Comparison of ENCODE assay signal across 22 mouse cellular contexts in genomic region chr15:90536311-90537202, GRCm38 (mm10).
DNase-seq lines count a peak whose midpoint lies in the region; ATAC-seq and TF ChIP-seq lines count a peak whose summit lies in the region.
"Had no signal": no experiment of that assay in that cellular context is flagged by ENCODE, and none has a peak within 500 bp of the region (broad histone marks: within the 10 kb centered on the region; RNA-seq: fewer than 3 reads in every experiment).

No protein-coding gene starts in this region.

- H3K9me3 ChIP-seq in heart, embryonic 14.5 days (ENCODE audit: control insufficient read depth, low read length): no peaks in the 10 kb centered on the region
- H3K9me3 ChIP-seq in kidney, postnatal 0 days (replicated peaks; ENCODE audit: low read length): no peaks in the 10 kb centered on the region
- no peaks in the 10 kb centered on the region for H3K9me3 ChIP-seq in lung, postnatal 0 days (ENCODE audit: low read length)
- H3K9me3 ChIP-seq: embryonic facial prominence, embryonic 13.5 days; forebrain, embryonic 12.5 days; hindbrain, embryonic 10.5 days had no signal

- no peak for TF ChIP-seq POLR2A in kidney, adult 2 months (IDR thresholded peaks at IDR 0.05; ENCODE audit: low read depth, low read length)

- no peak overlapping the region for H3K27ac ChIP-seq in heart, embryonic 14.5 days (replicated peaks in 1 of 2; ENCODE audit: control insufficient read depth in 1 of 2, insufficient read depth in 1 of 2, low read depth in 2 of 2, low read length in 2 of 2)
- H3K27ac ChIP-seq in kidney, postnatal 0 days: no peak overlapping the region
- H3K27ac ChIP-seq in kidney, adult 2 months (ENCODE audit: insufficient read depth, low read depth, low read length): no peak overlapping the region
- no peak overlapping the region for H3K27ac ChIP-seq in lung, postnatal 0 days (ENCODE audit: low read length)
- H3K27ac ChIP-seq: embryonic facial prominence, embryonic 13.5 days; forebrain, embryonic 12.5 days; heart, adult 2 months; hindbrain, embryonic 10.5 days; hindbrain, embryonic 14.5 days had no signal

- 38% methylated on average over 5 of the region's 5 CpGs for WGBS in heart, embryonic 14.5 days
- 57% methylated on average over 5 of the region's 5 CpGs for WGBS in kidney, postnatal 0 days
- 76% methylated on average over 5 of the region's 5 CpGs for WGBS in kidney, adult 2 months
- WGBS in lung, postnatal 0 days: 43% methylated on average over 5 of the region's 5 CpGs

- peak overlapping the region; percentile 21; the same call in 1 of the 2 replicates for H3K4me2 ChIP-seq in heart, embryonic 14.5 days (ENCODE audit: low read length)
- H3K4me2 ChIP-seq in kidney, postnatal 0 days (ENCODE audit: low read length): no peak overlapping the region
- H3K4me2 ChIP-seq in lung, postnatal 0 days (replicated peaks; ENCODE audit: low read depth, low read length): no peak overlapping the region
- H3K4me2 ChIP-seq: embryonic facial prominence, embryonic 13.5 days; forebrain, embryonic 12.5 days; hindbrain, embryonic 14.5 days had no signal

- DNase-seq in heart, adult 9 months (ENCODE audit: low spot score in 2 of 2): no peak
- peak; percentile 8 for DNase-seq in kidney, postnatal 0 days (ENCODE audit: low spot score)
- DNase-seq in kidney, adult 2 months: no peak
- peak; percentile 21 for DNase-seq in lung, postnatal 0 days (ENCODE audit: low spot score)
- DNase-seq in lung, postnatal 4 days: no peak
- DNase-seq in layer of hippocampus, adult 18-20 months (ENCODE audit: low spot score in 2 of 2): no peak
- DNase-seq: adrenal gland, postnatal 14 days; cerebellum, adult 18-20 months; cerebellum, adult 9-11 months; cerebellum, postnatal 36 days; gastrocnemius, postnatal 10 days; heart, adult 2 months; heart, postnatal 14 days had no signal

- no peak for TF ChIP-seq EP300 in lung, postnatal 0 days (IDR thresholded peaks at IDR 0.05)

- ATAC-seq in heart, embryonic 14.5 days (ENCODE audit: insufficient number of reproducible peaks, insufficient read depth, low FRiP score, low read depth): no peak
- no peak for ATAC-seq in kidney, postnatal 0 days (replicated peaks; ENCODE audit: low FRiP score, low read depth)
- ATAC-seq in lung, postnatal 0 days: peak; percentile 26; the same call in 1 of the 2 replicates
- ATAC-seq: activated CD4-positive, CD25-positive, alpha-beta regulatory T cell, adult 4 months; forebrain, embryonic 16.5 days; Patski had no signal

- no peak overlapping the region for H3K9ac ChIP-seq in heart, embryonic 14.5 days (ENCODE audit: low read length)
- no peak overlapping the region for H3K9ac ChIP-seq in kidney, postnatal 0 days (ENCODE audit: low read depth, low read length)
- no peak overlapping the region for H3K9ac ChIP-seq in lung, postnatal 0 days (replicated peaks; ENCODE audit: low read depth)
- H3K9ac ChIP-seq: embryonic facial prominence, embryonic 13.5 days; forebrain, embryonic 12.5 days; hindbrain, embryonic 14.5 days had no signal

- no peaks in the 10 kb centered on the region for H3K27me3 ChIP-seq in heart, embryonic 14.5 days (ENCODE audit: control insufficient read depth, insufficient read depth, low read length)
- H3K27me3 ChIP-seq in kidney, postnatal 0 days (ENCODE audit: insufficient read depth, low read length): no peaks in the 10 kb centered on the region
- H3K27me3 ChIP-seq in kidney, adult 2 months (replicated peaks; ENCODE audit: control insufficient read depth, insufficient read depth, low read length): no peaks in the 10 kb centered on the region
- no peaks in the 10 kb centered on the region for H3K27me3 ChIP-seq in lung, postnatal 0 days (replicated peaks; ENCODE audit: insufficient read depth, low read length)
- H3K27me3 ChIP-seq: CH12.LX; embryonic facial prominence, embryonic 13.5 days; forebrain, embryonic 12.5 days; Patski had no signal

- TF ChIP-seq CTCF in kidney, postnatal 0 days (IDR thresholded peaks at IDR 0.05; ENCODE audit: low read depth): no peak
- TF ChIP-seq CTCF in kidney, adult 2 months (conservative IDR thresholded peaks at IDR 0.05; ENCODE audit: insufficient read depth, insufficient read length, low read depth, low read length): no peak
- no peak for TF ChIP-seq CTCF in lung, postnatal 0 days (IDR thresholded peaks at IDR 0.05)

- peaks cover 6 to 19% of the 10 kb centered on the region in 2 experiments; a peak in 3 of 4 replicates for H3K4me1 ChIP-seq in heart, embryonic 14.5 days (ENCODE audit: control insufficient read depth in 2 of 2, insufficient read depth in 2 of 2, low read length in 2 of 2)
- no peaks in the 10 kb centered on the region for H3K4me1 ChIP-seq in kidney, postnatal 0 days (replicated peaks; ENCODE audit: insufficient read depth, low read length)
- H3K4me1 ChIP-seq in kidney, adult 2 months (ENCODE audit: control insufficient read depth, insufficient read depth, low read length): no peaks in the 10 kb centered on the region
- no peaks in the 10 kb centered on the region for H3K4me1 ChIP-seq in lung, postnatal 0 days (ENCODE audit: insufficient read depth, low read depth, low read length)
- H3K4me1 ChIP-seq: hindbrain, embryonic 10.5 days had no signal

- no peak overlapping the region for H3K4me3 ChIP-seq in heart, embryonic 14.5 days (ENCODE audit: control insufficient read depth in 1 of 2, insufficient read depth in 1 of 2, low read depth in 1 of 2, low read length in 2 of 2)
- H3K4me3 ChIP-seq in kidney, postnatal 0 days (replicated peaks; ENCODE audit: low read depth, low read length): no peak overlapping the region
- no peak overlapping the region for H3K4me3 ChIP-seq in kidney, adult 2 months (ENCODE audit: insufficient read depth, low read depth, low read length)
- H3K4me3 ChIP-seq in lung, postnatal 0 days (ENCODE audit: low read depth, low read length): no peak overlapping the region
- H3K4me3 ChIP-seq: embryonic facial prominence, embryonic 13.5 days; forebrain, embryonic 12.5 days; heart, adult 2 months; hindbrain, embryonic 10.5 days had no signal

- no peaks in the 10 kb centered on the region for H3K36me3 ChIP-seq in heart, embryonic 14.5 days (ENCODE audit: control insufficient read depth, insufficient read depth, low read length)
- H3K36me3 ChIP-seq in kidney, postnatal 0 days (ENCODE audit: insufficient read depth, low read length): no peaks in the 10 kb centered on the region
- no peaks in the 10 kb centered on the region for H3K36me3 ChIP-seq in kidney, adult 2 months (ENCODE audit: control insufficient read depth, insufficient read depth, low read length)
- H3K36me3 ChIP-seq in lung, postnatal 0 days (ENCODE audit: insufficient read depth, low read length): no peaks in the 10 kb centered on the region
- H3K36me3 ChIP-seq: embryonic facial prominence, embryonic 13.5 days; forebrain, embryonic 12.5 days; hindbrain, embryonic 10.5 days had no signal

Comparison
In these comparisons a context has a peak if more than half of its experiments do, and no peak if none do; other contexts are left out.
1. DNase-seq: peak in kidney, postnatal 0 days (single experiment) and lung, postnatal 0 days (single experiment); none in heart, adult 9 months (0 of 2), kidney, adult 2 months (single experiment), lung, postnatal 4 days (0 of 2) and layer of hippocampus, adult 18-20 months (0 of 2).